Mouse (Mus musculus) limb, embryonic 13.5 days (tissue): Measurements from ENCODE around the gene Dsp. TPM values are rescaled to one million over a fixed set of nuclear protein-coding genes. Genes with fewer than 3 reads are reported as not detected.

Source experiments
- ATAC-seq: fragments of 200-750 bp; cut with Nextera tagmentation; 2 replicates; pipeline ENCODE4 v1.8.0; 2017; ENCODE audit warnings: low read depth, moderate number of reproducible peaks, moderate TSS enrichment; ENCODE audit not compliant: low FRiP score
- H3K27ac ChIP-seq: fragments of 300-500 bp; sonication (generic); 2 replicates; pipeline ENCODE4 v1.5.1; 2015; ENCODE audit warnings: inconsistent platforms, mild to moderate bottlenecking, moderate library complexity
- H3K27me3 ChIP-seq: fragments of 300-500 bp; sonication (generic); 2 replicates; pipeline ENCODE4 v1.6.1; 2015; ENCODE audit warnings: mild to moderate bottlenecking, inconsistent platforms
- H3K36me3 ChIP-seq: fragments of 300-500 bp; sonication (generic); 2 replicates; pipeline ENCODE4 v1.6.1; 2015; ENCODE audit warnings: inconsistent platforms, mild to moderate bottlenecking, moderate library complexity
- H3K4me1 ChIP-seq: fragments of 300-500 bp; sonication (generic); 2 replicates; pipeline ENCODE4 v1.6.1; 2015; ENCODE audit warnings: inconsistent platforms
- H3K4me2 ChIP-seq: fragments of 300-500 bp; sonication (generic); replicated peaks from 2 replicates; pipeline ENCODE4 v1.6.1; 2015; ENCODE audit warnings: inconsistent platforms, mild to moderate bottlenecking, moderate library complexity
- H3K4me3 ChIP-seq: fragments of 300-500 bp; sonication (generic); 2 replicates; pipeline ENCODE4 v1.5.1; 2015; ENCODE audit warnings: moderate library complexity, mild to moderate bottlenecking, inconsistent platforms
- H3K9ac ChIP-seq: fragments of 300-500 bp; sonication (generic); 2 replicates; pipeline ENCODE4 v1.6.1; 2015; ENCODE audit warnings: mild to moderate bottlenecking, inconsistent platforms
- H3K9me3 ChIP-seq: fragments of 300-500 bp; sonication (generic); 2 replicates; pipeline ENCODE4 v1.6.1; 2016; ENCODE audit warnings: inconsistent platforms
- WGBS: fragments of 180-500 bp; shearing (Covaris S2); methylation state at CpG from one replicate; pipeline ENCODE4 v1.1.7; 2015; 5-methylcytosine and 5-hydroxymethylcytosine counted together
- polyA plus RNA-seq: library from polyadenylated mRNA; unstranded; fragments of >200 nt; fragmentation: Nextera tagmentation; extraction: Ambion mirVana; gene quantifications from 2 replicates; pipeline ENCODE4 v1.2.1, GENCODE M21; 2015

Gene Dsp
- polyA plus RNA-seq, 1 experiment from 2014 or later: 7.7 TPM

- no peaks in the 10 kb centered on the region for H3K9me3 ChIP-seq
- H3K4me1 ChIP-seq: peaks cover 8% of the 10 kb centered on the region; the same call in 1 of the 2 replicates
- no peak overlapping the region for H3K27ac ChIP-seq
- peaks cover 44% of the 10 kb centered on the region for H3K27me3 ChIP-seq
- 7% methylated on average over 20 of the region's 20 CpGs for WGBS
- no peak for ATAC-seq
- peak overlapping the region; percentile 20 for H3K4me3 ChIP-seq
- no peaks in the 10 kb centered on the region for H3K36me3 ChIP-seq
- H3K9ac ChIP-seq: no peak overlapping the region
- H3K4me2 ChIP-seq: peak overlapping the region; percentile 56
Measured at GRCm38 (mm10) chr13:38144962-38145713, 6.0 kb upstream of the Dsp start.

- Histone ChIP-seq H3K4me3 (no peak overlapping the region), H3K27me3 (peaks cover 76% of the 10 kb centered on the region), H3K4me2 (no peak overlapping the region), H3K9me3 (no peaks in the 10 kb centered on the region), H3K9ac (no peak overlapping the region), H3K27ac (no peak overlapping the region), H3K36me3 (no peaks in the 10 kb centered on the region), H3K4me1 (peaks cover 28% of the 10 kb centered on the region)
- no peak for ATAC-seq
- 28% methylated on average over 3 of the region's 3 CpGs for WGBS
Measured at GRCm38 (mm10) chr13:38148348-38148747, 2.7 kb upstream of the Dsp start.

GRCm38 (mm10) chr13:38151671-38152428 lies 756 bp downstream of the Dsp start:
- Histone ChIP-seq H3K36me3 (no peaks in the 10 kb centered on the region), H3K4me1 (peaks cover 21% of the 10 kb centered on the region), H3K27ac (no peak overlapping the region), H3K27me3 (peaks cover 86% of the 10 kb centered on the region), H3K9me3 (no peaks in the 10 kb centered on the region), H3K4me2 (peak overlapping the region; percentile 86), H3K4me3 (peak overlapping the region; percentile 51), H3K9ac (peak overlapping the region; percentile 60)
- under 1% methylated on average over 41 of the region's 49 CpGs for WGBS
- ATAC-seq: 0 out of 2 replicates have a peak, but pooled peaks have one; percentile 43

GRCm38 (mm10) chr13:38152429-38153035 lies 1.4 kb downstream of the Dsp start:
- WGBS: under 1% methylated on average over 31 of the region's 31 CpGs
- peak; percentile 69; the same call in 1 of the 2 replicates for ATAC-seq
- Histone ChIP-seq H3K4me1 (peaks cover 21% of the 10 kb centered on the region), H3K4me2 (peak overlapping the region; percentile 86), H3K4me3 (peak overlapping the region; percentile 51), H3K9ac (peak overlapping the region; percentile 60), H3K27ac (no peak overlapping the region), H3K36me3 (no peaks in the 10 kb centered on the region), H3K9me3 (no peaks in the 10 kb centered on the region), H3K27me3 (peaks cover 80% of the 10 kb centered on the region)

- no peaks in the 10 kb centered on the region for H3K9me3 ChIP-seq
- no peak overlapping the region for H3K4me2 ChIP-seq
- peaks cover 21% of the 10 kb centered on the region for H3K4me1 ChIP-seq
- no peak for ATAC-seq
- H3K9ac ChIP-seq: no peak overlapping the region
- H3K27me3 ChIP-seq: peaks cover 59% of the 10 kb centered on the region
- no peak overlapping the region for H3K27ac ChIP-seq
- no peak overlapping the region for H3K4me3 ChIP-seq
- H3K36me3 ChIP-seq: no peaks in the 10 kb centered on the region
- 6% methylated on average over 2 of the region's 2 CpGs for WGBS
Measured at GRCm38 (mm10) chr13:38155523-38155922, 4.4 kb downstream of the Dsp start.

- Histone ChIP-seq H3K36me3 (no peaks in the 10 kb centered on the region), H3K27me3 (peaks cover 37% of the 10 kb centered on the region), H3K27ac (no peak overlapping the region), H3K4me2 (no peak overlapping the region), H3K9me3 (no peaks in the 10 kb centered on the region), H3K4me3 (no peak overlapping the region), H3K9ac (no peak overlapping the region), H3K4me1 (peaks cover 5% of the 10 kb centered on the region; the same call in 1 of the 2 replicates)
- WGBS: 30% methylated on average over 6 of the region's 6 CpGs
- ATAC-seq: no peak
Measured at GRCm38 (mm10) chr13:38157635-38158034, 6.5 kb downstream of the Dsp start.

- no peaks in the 10 kb centered on the region for H3K36me3 ChIP-seq
- no peak overlapping the region for H3K4me3 ChIP-seq
- no peaks in the 10 kb centered on the region for H3K9me3 ChIP-seq
- 87% methylated on average over 2 of the region's 2 CpGs for WGBS
- peaks cover 4% of the 10 kb centered on the region; the same call in 1 of the 2 replicates for H3K27me3 ChIP-seq
- no peak overlapping the region for H3K9ac ChIP-seq
- no peak overlapping the region; the same call in 1 of the 2 replicates for H3K27ac ChIP-seq
- H3K4me2 ChIP-seq: no peak overlapping the region
- ATAC-seq: no peak
- H3K4me1 ChIP-seq: peaks cover 6% of the 10 kb centered on the region; the same call in 1 of the 2 replicates
Measured at GRCm38 (mm10) chr13:38162002-38162401, 10.9 kb downstream of the Dsp start.

- ATAC-seq: peak; percentile 72
- WGBS: 33% methylated on average over 11 of the region's 11 CpGs
- H3K4me3 ChIP-seq: no peak overlapping the region
- peaks cover 6% of the 10 kb centered on the region; the same call in 1 of the 2 replicates for H3K4me1 ChIP-seq
- no peaks in the 10 kb centered on the region for H3K36me3 ChIP-seq
- H3K4me2 ChIP-seq: no peak overlapping the region
- peak overlapping the region; percentile 15; the same call in 1 of the 2 replicates for H3K27ac ChIP-seq
- H3K9me3 ChIP-seq: no peaks in the 10 kb centered on the region
- peaks cover 4% of the 10 kb centered on the region; the same call in 1 of the 2 replicates for H3K27me3 ChIP-seq
- no peak overlapping the region for H3K9ac ChIP-seq
Measured at GRCm38 (mm10) chr13:38162668-38163067, 11.6 kb downstream of the Dsp start.

- no peak overlapping the region for H3K27ac ChIP-seq
- 87% methylated on average over 11 of the region's 11 CpGs for WGBS
Measured at GRCm38 (mm10) chr13:38164932-38165331, 13.8 kb downstream of the Dsp start.

GRCm38 (mm10) chr13:38167056-38167455 lies 16.0 kb downstream of the Dsp start:
- Histone ChIP-seq H3K4me3 (no peak overlapping the region), H3K27ac (no peak overlapping the region), H3K9me3 (no peaks in the 10 kb centered on the region), H3K36me3 (no peaks in the 10 kb centered on the region), H3K4me2 (no peak overlapping the region), H3K27me3 (no peaks in the 10 kb centered on the region), H3K9ac (no peak overlapping the region), H3K4me1 (peaks cover 6% of the 10 kb centered on the region; the same call in 1 of the 2 replicates)
- 91% methylated on average over 3 of the region's 3 CpGs for WGBS
- ATAC-seq: no peak

More at GRCm38 (mm10) chr13:38164932-38165331, 13.8 kb downstream of the Dsp start:
- H3K9me3 ChIP-seq: no peaks in the 10 kb centered on the region
- H3K4me1 ChIP-seq: peaks cover 6% of the 10 kb centered on the region; the same call in 1 of the 2 replicates
- H3K4me2 ChIP-seq: no peak overlapping the region
- H3K27me3 ChIP-seq: no peaks in the 10 kb centered on the region
- no peak overlapping the region for H3K9ac ChIP-seq
- no peak overlapping the region for H3K4me3 ChIP-seq
- H3K36me3 ChIP-seq: no peaks in the 10 kb centered on the region
- ATAC-seq: no peak

- H3K9ac ChIP-seq: no peak overlapping the region
- no peak overlapping the region for H3K27ac ChIP-seq
- H3K4me3 ChIP-seq: no peak overlapping the region
- no peak for ATAC-seq
- no peaks in the 10 kb centered on the region for H3K36me3 ChIP-seq
- no peaks in the 10 kb centered on the region for H3K27me3 ChIP-seq
- 54% methylated on average over 4 of the region's 4 CpGs for WGBS
- H3K9me3 ChIP-seq: no peaks in the 10 kb centered on the region
- no peaks in the 10 kb centered on the region for H3K4me1 ChIP-seq
- H3K4me2 ChIP-seq: no peak overlapping the region
Measured at GRCm38 (mm10) chr13:38170707-38171144, 19.6 kb downstream of the Dsp start.

- Histone ChIP-seq H3K27me3 (no peaks in the 10 kb centered on the region), H3K9me3 (peaks cover 29% of the 10 kb centered on the region), H3K27ac (no peak overlapping the region), H3K4me2 (no peak overlapping the region), H3K9ac (no peak overlapping the region), H3K4me1 (no peaks in the 10 kb centered on the region), H3K36me3 (peaks cover 15% of the 10 kb centered on the region), H3K4me3 (no peak overlapping the region)
- 82% methylated on average over 10 of the region's 10 CpGs for WGBS
- ATAC-seq: no peak
Measured at GRCm38 (mm10) chr13:38193406-38193805, 42.3 kb downstream of the Dsp start.
